Mouse (Mus musculus): ENCODE measurements at regions not wholly inside any gene's neighbourhood (a gene's known extent, or its start where the extent isn't known, plus 50 kb on each side); places are given as distances from the start of the nearest gene placed in this dataset.

- TF ChIP-seq EP300 (IDR thresholded peaks at IDR 0.05; ENCODE audit: insufficient read depth, low read depth, low read length) (no peak), POLR2A (IDR thresholded peaks at IDR 0.05; ENCODE audit: insufficient read depth, low read length) (no peak), CTCF (IDR thresholded peaks at IDR 0.05; ENCODE audit: low read depth, low read length) (no peak)
Observed at GRCm38 (mm10) chr10:95107532-95108251, 163.1 kb upstream of the Plxnc1 start.

Measured in ES-Bruce4 (cell line).